Mouse (Mus musculus): ENCODE results near the gene Pim2.
A peak's percentile ranks its signal among the peaks of the same experiment; 100 is the strongest.
"Not testable (repeated sequence)": the region's sequence is repeated elsewhere in the genome, so short reads cannot be mapped to it uniquely, and the experiment has no call there.

Pim2 gene

DNA sequence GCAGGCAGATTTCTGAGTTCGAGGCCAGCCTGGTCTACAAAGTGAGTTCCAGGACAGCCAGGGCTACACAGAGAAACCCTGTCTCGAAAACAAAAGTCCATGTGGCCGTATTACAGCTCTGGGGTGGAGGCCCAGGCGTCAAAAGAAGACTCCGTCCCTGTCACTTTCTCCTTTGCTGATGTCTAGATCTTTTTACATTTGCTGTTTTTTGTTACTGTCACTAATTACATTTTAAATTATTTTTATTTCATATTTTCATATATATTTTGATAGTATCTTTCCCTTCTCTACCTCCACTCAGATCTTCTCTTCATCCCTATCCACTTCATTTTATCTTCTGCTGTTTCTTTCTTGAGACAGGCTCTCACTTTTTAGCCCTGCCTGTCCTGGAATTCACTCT lies 29.7 kb downstream of the Pim2 start, which contains the start of gene Gm10491:
Gm10491 (minus strand) TSS at position 101 of the 400 bp plus-strand sequence.
- no peak for DNase-seq (ENCODE audit: low spot score)

DNA sequence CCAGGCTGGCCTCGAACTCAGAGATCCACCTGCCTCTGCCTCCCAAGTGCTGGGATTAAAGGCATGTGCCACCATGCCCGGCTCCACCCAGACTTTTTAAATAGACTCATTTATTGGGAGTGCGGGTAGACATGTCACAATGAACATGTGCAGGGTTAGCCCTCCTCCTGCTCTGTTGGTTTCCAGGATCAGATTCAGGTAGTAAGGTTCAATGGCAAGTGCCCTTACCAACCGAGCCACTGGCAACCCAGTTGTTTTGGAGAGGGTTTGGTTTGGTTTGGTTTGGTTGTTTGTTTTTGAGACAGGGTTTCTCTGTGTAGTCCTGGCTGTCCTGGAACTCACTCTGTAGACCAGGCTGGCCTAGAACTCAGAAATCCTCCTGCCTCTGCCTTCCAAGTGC lies 31.2 kb downstream of the Pim2 start, which contains the start of gene Gm10490:
Gm10490 (plus strand) TSS at position 301 of the 400 bp plus-strand sequence.
- not testable (repeated sequence) for DNase-seq (ENCODE audit: low spot score)

DNA sequence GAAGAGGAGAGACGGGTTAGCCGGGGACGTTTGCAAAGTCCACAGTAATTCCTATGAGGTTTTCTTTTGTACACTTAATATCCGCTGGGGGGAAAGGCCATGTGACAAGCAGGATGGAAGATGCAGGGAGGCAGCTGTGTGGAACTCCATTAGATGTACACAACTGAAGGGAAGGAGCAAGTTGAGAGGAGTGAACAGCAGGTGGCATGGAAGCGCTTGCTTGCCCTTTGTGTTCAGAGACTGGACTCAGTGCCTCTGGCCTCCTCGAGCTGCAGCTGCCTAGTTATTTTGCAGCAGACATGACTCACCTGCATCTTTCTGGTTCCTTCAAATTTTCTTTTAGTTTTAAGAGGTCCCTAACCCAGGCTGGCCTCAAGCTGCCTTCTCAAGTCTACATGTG lies 32.4 kb downstream of the Pim2 start:
- no peak for DNase-seq (ENCODE audit: low spot score)

DNA sequence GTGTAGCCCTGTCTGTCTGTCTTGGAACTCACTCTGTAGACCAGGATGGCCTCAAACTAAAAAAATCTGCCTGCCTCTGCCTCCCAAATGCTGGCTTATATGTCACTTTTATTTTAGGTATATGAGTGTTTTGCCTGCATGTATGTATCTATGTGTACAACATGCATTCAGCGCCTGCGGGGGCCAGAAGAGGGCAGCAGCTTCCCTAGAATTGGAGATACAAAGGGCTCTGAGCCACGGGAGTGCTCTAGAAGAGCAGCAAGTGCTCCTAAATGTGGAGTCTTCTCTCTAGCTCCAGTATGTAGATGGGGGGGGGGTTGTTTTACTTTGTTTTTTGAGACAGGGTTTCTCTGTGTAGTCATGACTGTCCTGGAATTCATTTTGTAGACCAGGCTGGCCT lies 37.6 kb downstream of the Pim2 start:
- peak; percentile 37 for DNase-seq (ENCODE audit: low spot score)

DNA sequence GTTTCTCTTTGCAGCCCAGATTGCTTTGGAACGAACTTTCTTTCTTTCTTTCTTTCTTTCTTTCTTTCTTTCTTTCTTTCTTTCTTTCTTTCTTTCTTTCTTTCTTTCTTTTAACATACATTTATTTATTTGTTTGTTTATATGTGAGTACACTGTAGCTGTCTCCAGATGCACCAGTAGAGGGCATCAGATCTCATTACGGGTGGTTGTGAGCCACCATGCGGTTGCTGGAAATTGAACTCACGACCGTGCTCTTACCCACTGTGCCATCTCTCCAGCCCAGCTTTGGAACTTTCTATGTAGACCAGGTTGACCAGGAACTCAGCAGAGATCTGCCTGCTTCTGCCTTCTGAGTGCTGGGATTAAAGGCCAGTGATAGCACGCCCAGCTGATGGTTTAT lies 39.9 kb downstream of the Pim2 start:
- DNase-seq (ENCODE audit: low spot score), result not testable (repeated sequence)

DNA sequence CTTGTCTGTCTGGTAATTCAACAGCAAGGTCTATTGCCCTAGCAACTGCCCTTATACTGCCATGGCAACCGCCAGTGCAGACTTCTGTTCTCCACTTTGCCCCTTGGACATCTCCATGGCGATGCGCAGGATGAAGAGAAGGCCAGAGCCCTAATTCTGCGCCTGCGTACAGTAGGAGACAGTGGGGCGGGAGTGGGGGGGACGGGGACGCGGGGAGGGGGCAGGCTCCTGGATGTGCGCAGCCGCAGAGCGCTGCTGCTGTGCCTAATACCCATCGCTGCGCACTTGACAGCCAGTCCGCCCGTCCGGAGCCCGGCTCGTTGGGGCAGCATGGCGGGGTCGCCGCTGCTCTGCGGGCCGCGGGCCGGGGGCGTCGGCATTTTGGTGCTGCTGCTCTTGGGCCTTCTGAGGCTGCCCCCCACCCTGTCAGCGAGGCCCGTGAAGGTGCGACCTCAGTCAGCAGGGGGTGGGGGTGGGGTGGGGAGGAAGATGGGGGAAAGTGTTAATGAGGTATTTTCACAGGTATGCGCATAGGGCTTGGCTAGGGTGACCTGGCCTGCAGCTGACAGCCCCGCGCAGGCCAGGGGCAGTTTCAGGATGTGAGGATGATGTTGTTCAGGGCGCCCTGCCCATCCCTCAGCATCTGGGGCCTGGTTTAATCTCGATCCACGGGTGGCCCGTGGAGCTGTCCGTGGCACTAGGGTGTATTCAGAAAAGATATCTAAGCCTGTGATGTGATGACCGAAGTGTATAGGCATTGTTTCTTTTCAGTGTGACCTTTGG lies 41.7 kb downstream of the Pim2 start, which contains the start of gene Pcsk1n:
Pcsk1n (plus strand) TSS at position 222 of the 783 bp plus-strand sequence.
- DNase-seq (ENCODE audit: low spot score), result no peak

DNA sequence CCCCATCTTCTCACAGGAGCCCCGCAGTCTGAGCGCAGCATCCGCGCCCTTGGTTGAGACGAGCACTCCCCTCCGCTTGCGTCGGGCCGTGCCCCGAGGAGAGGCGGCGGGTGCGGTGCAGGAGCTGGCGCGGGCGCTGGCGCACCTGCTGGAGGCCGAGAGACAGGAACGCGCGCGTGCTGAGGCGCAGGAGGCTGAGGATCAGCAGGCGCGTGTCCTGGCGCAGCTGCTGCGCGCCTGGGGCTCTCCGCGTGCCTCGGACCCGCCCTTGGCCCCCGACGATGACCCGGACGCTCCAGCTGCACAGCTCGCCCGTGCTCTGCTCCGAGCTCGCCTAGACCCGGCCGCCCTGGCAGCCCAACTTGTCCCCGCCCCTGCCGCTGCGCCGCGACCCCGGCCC lies 44.0 kb downstream of the Pim2 start:
- DNase-seq (ENCODE audit: low spot score), result no peak

DNA sequence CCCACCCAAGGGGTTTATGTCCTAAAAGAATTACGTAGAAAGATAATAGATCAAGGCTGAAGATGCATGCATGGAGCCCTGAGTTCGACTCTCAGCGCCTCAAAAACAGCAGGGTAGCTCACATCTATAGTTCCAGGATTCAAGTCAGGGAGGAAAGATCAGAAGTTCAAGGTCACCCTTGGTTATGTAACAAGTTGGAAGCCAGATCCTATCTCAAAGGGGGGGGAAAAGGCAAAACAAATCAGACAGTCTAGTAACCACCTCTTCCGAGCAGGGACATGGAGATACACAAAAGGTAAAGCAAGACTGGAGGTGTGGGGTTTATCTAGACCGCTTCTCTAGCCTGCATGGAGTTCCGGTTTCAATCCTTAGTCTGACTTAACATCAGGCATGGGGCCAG lies 48.2 kb downstream of the Pim2 start:
- DNase-seq (ENCODE audit: low spot score), result no peak

DNA sequence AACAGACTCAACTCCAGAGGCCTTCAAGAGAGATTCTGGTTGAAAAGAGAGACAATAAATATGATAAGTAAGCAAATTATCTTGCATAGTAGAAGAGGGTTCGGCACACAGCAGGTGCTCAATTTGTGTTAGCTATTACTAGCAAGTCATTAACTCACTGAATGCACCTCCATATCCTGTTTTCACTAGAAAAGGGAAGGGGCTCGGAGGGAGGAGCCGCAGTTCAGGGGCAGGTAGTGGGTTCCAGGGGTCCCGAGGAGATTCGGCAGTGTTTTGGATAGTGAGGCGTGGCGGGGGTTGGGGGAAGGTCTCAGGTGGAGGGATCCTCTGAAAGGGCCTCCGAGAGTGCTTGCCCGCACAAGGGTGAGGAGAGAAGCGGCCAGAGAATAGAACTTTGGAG lies 49.1 kb downstream of the Pim2 start:
- no peak for DNase-seq (ENCODE audit: low spot score)

DNA sequence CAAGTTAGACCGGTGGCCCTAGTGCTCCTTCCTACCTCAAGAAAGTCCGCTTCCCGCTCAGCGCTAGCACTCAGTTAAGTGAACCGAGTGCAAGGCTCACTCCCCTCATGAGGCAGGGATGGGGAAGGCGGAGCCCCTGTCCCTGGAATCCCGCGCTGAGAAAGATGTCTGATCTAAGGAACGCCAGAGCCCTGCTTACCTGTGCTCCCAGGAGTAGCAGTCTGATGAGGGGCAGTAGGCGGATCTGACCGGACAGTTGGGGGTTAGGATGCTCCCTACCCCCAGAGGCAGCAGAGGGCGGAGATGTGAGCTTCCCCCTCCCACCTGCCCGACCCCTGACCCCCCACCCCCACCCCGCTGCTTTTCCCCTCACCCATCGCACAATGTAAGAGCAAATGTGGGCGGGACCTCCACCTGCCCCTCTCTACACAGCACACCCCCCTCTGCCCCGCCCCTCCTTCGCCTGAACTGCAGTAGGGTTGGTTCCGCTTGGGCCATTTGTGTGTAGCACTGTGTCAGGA lies 50.3 kb downstream of the Pim2 start, which contains the start of gene Eras:
Eras (minus strand) TSS at position 338 of the 521 bp plus-strand sequence.
- DNase-seq (ENCODE audit: low spot score), result no peak
